Mouse (Mus musculus) intestine, postnatal 0 days (tissue): ENCODE measurements at regions not wholly inside any gene's neighbourhood (a gene's known extent, or its start where the extent isn't known, plus 50 kb on each side); places are given as distances from the start of the nearest gene placed in this dataset.
A peak's percentile ranks its signal among the peaks of the same experiment; 100 is the strongest.
"Not testable (repeated sequence)": the region's sequence is repeated elsewhere in the genome, so short reads cannot be mapped to it uniquely, and the experiment has no call there.

ENCODE experiments used
- ATAC-seq: fragments of 200-750 bp; cut with Nextera tagmentation; 2 replicates; pipeline ENCODE4 v1.8.0; 2017; ENCODE audit warnings: mild to moderate bottlenecking, moderate TSS enrichment, moderate library complexity
- H3K27ac ChIP-seq: fragments of 300-500 bp; sonication (generic); 2 replicates; pipeline ENCODE4 v1.5.1; 2014; ENCODE audit warnings: mild to moderate bottlenecking, low read depth, low read length, moderate library complexity
- H3K27me3 ChIP-seq: fragments of 300-500 bp; sonication (generic); replicated peaks from 2 replicates; pipeline ENCODE4 v1.6.1; 2014; ENCODE audit warnings: low read length, mixed read lengths; ENCODE audit not compliant: control insufficient read depth, insufficient read depth
- H3K36me3 ChIP-seq: fragments of 300-500 bp; sonication (generic); 2 replicates; pipeline ENCODE4 v1.6.1; 2014; ENCODE audit warnings: mild to moderate bottlenecking, moderate library complexity; ENCODE audit not compliant: control insufficient read depth, insufficient read depth
- H3K4me1 ChIP-seq: fragments of 300-500 bp; sonication (generic); replicated peaks from 2 replicates; pipeline ENCODE4 v1.6.1; 2014; ENCODE audit warnings: antibody characterized with exemption, low read length, mixed read lengths; ENCODE audit not compliant: control insufficient read depth, insufficient read depth
- H3K4me2 ChIP-seq: fragments of 300-500 bp; sonication (generic); replicated peaks from 2 replicates; pipeline ENCODE4 v1.6.1; 2014; ENCODE audit warnings: low read depth, mild to moderate bottlenecking, moderate library complexity
- H3K4me3 ChIP-seq: fragments of 300-500 bp; sonication (generic); 2 replicates; pipeline ENCODE4 v1.5.1; 2014; ENCODE audit warnings: low read depth, low read length
- H3K9ac ChIP-seq: fragments of 300-500 bp; sonication (generic); 2 replicates; pipeline ENCODE4 v1.6.1; 2014; ENCODE audit warnings: mild to moderate bottlenecking, low read depth, low read length
- H3K9me3 ChIP-seq: fragments of 300-500 bp; sonication (generic); 2 replicates; pipeline ENCODE4 v1.6.1; 2016; ENCODE audit warnings: mixed run types; ENCODE audit not compliant: control insufficient read depth
- WGBS: fragments of 180-500 bp; shearing (Covaris S2); extraction: QIAGEN DNeasy Blood & Tissue Kit; methylation state at CpG from one replicate; pipeline ENCODE4 v1.1.7; 2014; 5-methylcytosine and 5-hydroxymethylcytosine counted together

DNA sequence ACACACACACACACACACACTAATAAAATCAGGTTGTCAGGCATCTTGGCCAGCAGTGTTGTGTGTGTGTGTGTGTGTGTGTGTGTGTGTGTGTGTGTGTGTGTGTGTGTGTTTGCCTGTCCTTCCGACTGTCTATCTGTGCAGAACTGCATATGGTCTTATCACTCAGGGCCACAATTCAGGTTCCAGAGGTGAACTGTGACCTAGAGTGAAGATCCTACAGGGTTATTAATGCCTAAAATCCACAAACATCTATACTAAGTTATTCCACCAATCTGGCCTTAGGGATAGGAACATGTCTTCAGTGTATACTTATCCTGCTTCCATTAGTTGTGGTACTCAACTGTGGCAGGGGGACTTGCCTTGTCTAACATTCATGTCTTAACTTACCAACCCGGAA lies 96.7 kb downstream of the Zfp369 start:
- not testable (repeated sequence) for H3K9me3 ChIP-seq, H3K4me2 ChIP-seq, H3K4me3 ChIP-seq, H3K27ac ChIP-seq, H3K36me3 ChIP-seq, H3K9ac ChIP-seq, H3K4me1 ChIP-seq, H3K27me3 ChIP-seq, ATAC-seq
- WGBS = 100% methylated on average over 1 of the region's 2 CpGs

DNA sequence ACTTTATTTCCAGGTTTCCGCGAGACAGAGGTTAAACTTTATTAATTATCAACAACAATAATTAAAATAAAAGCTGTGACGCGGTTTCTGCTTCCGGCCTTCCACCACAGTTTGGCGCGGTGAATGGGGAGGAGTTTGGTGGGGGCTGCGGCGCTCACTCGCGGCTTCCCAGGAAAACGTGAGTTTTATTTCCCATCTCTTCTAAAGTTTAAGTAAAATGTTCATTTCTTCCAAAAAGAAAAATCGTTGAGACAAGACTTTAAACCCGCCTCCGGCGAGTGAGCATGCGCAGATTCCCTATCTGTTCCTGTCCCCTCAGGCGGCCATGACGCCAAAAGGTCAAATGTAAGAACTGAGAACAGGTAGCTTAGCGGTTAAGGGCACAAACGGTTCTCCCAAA lies 100.8 kb downstream of the Zfp369 start:
- H3K36me3 ChIP-seq, H3K27ac ChIP-seq, ATAC-seq, H3K27me3 ChIP-seq, H3K4me3 ChIP-seq, H3K4me2 ChIP-seq, H3K9ac ChIP-seq, H3K9me3 ChIP-seq, H3K4me1 ChIP-seq: not testable (repeated sequence)
- 54% methylated on average over 19 of the region's 21 CpGs for WGBS

DNA sequence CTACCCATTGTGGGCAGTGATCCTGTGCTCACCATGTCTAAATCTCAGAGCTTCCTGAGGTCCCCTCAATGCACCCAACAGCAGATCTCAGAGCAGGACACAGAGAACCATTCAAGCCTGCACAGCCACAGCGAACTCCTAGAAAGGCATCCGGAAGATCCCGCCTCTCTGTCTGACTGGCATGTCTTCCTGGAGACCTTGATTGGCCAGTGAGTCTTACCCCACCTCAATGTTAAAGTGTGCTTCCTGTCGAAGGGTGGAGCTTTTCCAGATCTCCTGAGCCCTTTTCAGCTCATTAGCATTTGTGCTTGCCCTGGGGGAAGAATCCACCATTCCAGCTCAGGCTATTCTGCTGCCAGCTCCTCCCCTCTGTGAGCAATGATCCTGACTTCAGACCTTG lies 97.5 kb upstream of the Gm10139 start:
- H3K9me3 ChIP-seq, H3K4me1 ChIP-seq, H3K4me3 ChIP-seq, ATAC-seq, H3K36me3 ChIP-seq, H3K4me2 ChIP-seq, H3K27ac ChIP-seq, H3K9ac ChIP-seq, H3K27me3 ChIP-seq: not testable (repeated sequence)
- 78% methylated on average over 3 of the region's 4 CpGs for WGBS

DNA sequence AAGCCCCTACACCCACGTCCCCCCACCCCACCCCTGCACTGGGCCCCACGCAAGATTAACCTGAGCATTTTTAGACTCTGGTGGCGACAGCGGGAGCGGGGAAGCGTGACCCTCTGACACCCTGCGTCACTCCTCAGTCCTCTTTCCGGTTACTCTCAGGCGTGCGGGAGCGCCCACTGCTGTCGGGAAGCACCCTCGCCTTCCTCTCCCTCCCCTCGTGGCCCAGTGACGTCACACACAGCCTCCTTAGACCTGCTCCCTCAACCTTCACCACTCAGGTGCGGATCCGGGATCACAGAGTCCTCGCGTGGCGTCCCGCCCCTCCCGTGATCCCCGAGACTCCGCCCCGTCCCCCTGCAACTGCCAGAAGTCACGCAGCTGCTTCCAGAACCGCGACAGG lies 92.3 kb upstream of the Gm10139 start:
- 7% methylated on average over 25 of the region's 28 CpGs for WGBS
- peak overlapping the region; percentile 44 for H3K4me2 ChIP-seq
- H3K36me3 ChIP-seq = not testable (repeated sequence)

More for the DNA sequence above, 92.3 kb upstream of the Gm10139 start:
- ATAC-seq, H3K27me3 ChIP-seq, H3K27ac ChIP-seq, H3K4me3 ChIP-seq, H3K9ac ChIP-seq, H3K4me1 ChIP-seq, H3K9me3 ChIP-seq: not testable (repeated sequence)
